Mouse (Mus musculus) CD4-positive naive resting alpha-beta T cell, adult 57 days (primary cell): ENCODE results near the gene 1700012P22Rik. TPM values are rescaled to one million over a fixed set of nuclear protein-coding genes. Genes with fewer than 3 reads are reported as not detected.

Experiments used
- total RNA-seq: library from RNA; stranded (reverse); gene quantifications from one replicate; pipeline ENCODE4 v1.2.4, GENCODE M21; 2023

1700012P22Rik gene
- total RNA-seq, result not detected

GRCm38 (mm10) chr4:144438672-144439071 is at the start of gene 1700012P22Rik:
Gene 1700012P22Rik (minus strand): TSS chr4:144438772.

GRCm38 (mm10) chr4:144463656-144464055 is 25.1 kb upstream of the 1700012P22Rik start, which contains the start of gene Aadacl3:
Gene Aadacl3 (minus strand): TSS chr4:144463756.

GRCm38 (mm10) chr4:144453217-144453616 is 14.6 kb upstream of the 1700012P22Rik start, which contains the start of gene Gm9944:
Gene Gm9944 (minus strand): TSS chr4:144453317.

GRCm38 (mm10) chr4:144408290-144408689 is 30.3 kb downstream of the 1700012P22Rik start, which contains the start of gene Pramef12:
Gene Pramef12 (minus strand): TSS chr4:144408464.

GRCm38 (mm10) chr4:144377911-144378310 is 60.7 kb downstream of the 1700012P22Rik start, which contains the start of gene Pramef20:
Gene Pramef20 (minus strand): TSS chr4:144377933.

Other genes starting within 250 kb of the 1700012P22Rik start
- not detected for gene Oog2, start 248.1 kb downstream of the 1700012P22Rik start, total RNA-seq
- not detected for gene C87977, start 225.5 kb downstream of the 1700012P22Rik start, total RNA-seq
- gene Pramel5, start 158.3 kb downstream of the 1700012P22Rik start, total RNA-seq, result not detected
- not detected for gene Gm13128, start 108.5 kb downstream of the 1700012P22Rik start, total RNA-seq
- not detected for gene Gm13119, start 80.8 kb downstream of the 1700012P22Rik start, total RNA-seq
- not detected for gene Pramef20, start 60.8 kb downstream of the 1700012P22Rik start, total RNA-seq
- gene Pramef12, start 30.3 kb downstream of the 1700012P22Rik start, total RNA-seq, result not detected
- not detected for gene Gm9944, start 14.5 kb upstream of the 1700012P22Rik start, total RNA-seq
- not detected for gene Aadacl3, start 25.0 kb upstream of the 1700012P22Rik start, total RNA-seq
- gene 9430007A20Rik, start 81.0 kb upstream of the 1700012P22Rik start, total RNA-seq, result not detected
- gene Gm13124, start 126.4 kb upstream of the 1700012P22Rik start, total RNA-seq, result not detected
- not detected for gene Aadacl4, start 174.9 kb upstream of the 1700012P22Rik start, total RNA-seq
- gene Gm436, start 247.6 kb upstream of the 1700012P22Rik start, total RNA-seq, result not detected